Mouse (Mus musculus) liver, embryonic 14.5 days (tissue): ENCODE data around the gene Nrxn3.

Source experiments
- CTCF ChIP-seq: IDR thresholded peaks from 2 replicates; pipeline ENCODE4 v1.5.1; 2016; ENCODE audit warnings: antibody characterized with exemption, low read depth, control low read depth
- EP300 ChIP-seq: IDR thresholded peaks from 2 replicates; pipeline ENCODE4 v1.6.1; 2016; ENCODE audit warnings: antibody characterized with exemption, low read depth

DNA sequence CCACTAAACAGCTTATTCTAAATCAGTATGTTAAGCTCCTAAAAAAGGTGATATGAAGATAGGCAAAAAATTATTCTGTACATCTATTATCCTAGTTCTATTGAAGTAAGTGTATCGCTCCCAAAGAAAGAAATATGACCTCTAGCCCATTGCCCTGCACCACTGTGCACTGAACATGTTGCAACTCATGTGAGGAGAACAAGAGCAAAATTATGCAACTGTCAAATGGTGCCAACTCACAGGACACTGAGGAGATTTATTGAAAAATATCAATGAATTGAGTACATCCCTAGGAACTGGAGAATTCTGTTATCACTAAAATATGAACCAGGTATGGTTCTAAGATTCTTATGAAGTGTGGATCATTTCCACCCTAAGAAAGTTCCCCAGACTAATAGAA is 1479.8 kb downstream of the Nrxn3 start:
- TF ChIP-seq CTCF (no peak), EP300 (no peak)
